Mouse (Mus musculus) kidney, embryonic 16.5 days (tissue): ENCODE data around the gene Ctrl. TPM values are rescaled to one million over a fixed set of nuclear protein-coding genes. Genes with fewer than 3 reads are reported as not detected.

ENCODE experiments used
- ATAC-seq: fragments of 200-750 bp; cut with Nextera tagmentation; 2 replicates; pipeline ENCODE4 v1.8.0; 2017; ENCODE audit warnings: moderate TSS enrichment; ENCODE audit not compliant: low FRiP score, low TSS enrichment
- H3K27ac ChIP-seq: fragments of 300-500 bp; sonication (generic); 2 replicates; pipeline ENCODE4 v1.5.1; 2014; ENCODE audit warnings: low read length
- H3K27me3 ChIP-seq: fragments of 300-500 bp; sonication (generic); 2 replicates; pipeline ENCODE4 v1.6.1; 2014; ENCODE audit warnings: low read length, control low read depth, mixed read lengths; ENCODE audit not compliant: insufficient read depth
- H3K36me3 ChIP-seq: fragments of 300-500 bp; sonication (generic); 2 replicates; pipeline ENCODE4 v1.6.1; 2014; ENCODE audit warnings: low read length, control low read depth, mixed read lengths; ENCODE audit not compliant: insufficient read depth
- H3K4me1 ChIP-seq: fragments of 300-500 bp; sonication (generic); 2 replicates; pipeline ENCODE4 v1.6.1; 2014; ENCODE audit warnings: low read length, control low read depth, mixed read lengths; ENCODE audit not compliant: insufficient read depth
- H3K4me2 ChIP-seq: fragments of 300-500 bp; sonication (generic); replicated peaks from 2 replicates; pipeline ENCODE4 v1.6.1; 2014; ENCODE audit warnings: low read depth, low read length
- H3K4me3 ChIP-seq: fragments of 300-500 bp; sonication (generic); 2 replicates; pipeline ENCODE4 v1.5.1; 2014; ENCODE audit warnings: mild to moderate bottlenecking, low read length
- H3K9ac ChIP-seq: fragments of 300-500 bp; sonication (generic); replicated peaks from 2 replicates; pipeline ENCODE4 v1.6.1; 2014; ENCODE audit warnings: low read length
- H3K9me3 ChIP-seq: fragments of 300-500 bp; sonication (generic); 2 replicates; pipeline ENCODE4 v1.6.1; 2016; ENCODE audit warnings: low read length, control low read depth
- WGBS: fragments of 180-500 bp; shearing (Covaris S2); extraction: QIAGEN DNeasy Blood & Tissue Kit; methylation state at CpG from one replicate; pipeline ENCODE4 v1.1.7; 2014; 5-methylcytosine and 5-hydroxymethylcytosine counted together
- polyA plus RNA-seq: library from polyadenylated mRNA; unstranded; fragments of >200 nt; fragmentation: Nextera tagmentation; extraction: Ambion mirVana; gene quantifications from 2 replicates; pipeline ENCODE4 v1.2.1, GENCODE M21; 2015

The Ctrl gene
- polyA plus RNA-seq, 1 experiment from 2014 or later, result 1.8 TPM

- H3K36me3 ChIP-seq, result no peaks in the 10 kb centered on the region
- H3K4me3 ChIP-seq, result peak overlapping the region; percentile 77
- no peaks in the 10 kb centered on the region for H3K27me3 ChIP-seq
- WGBS, result 1% methylated on average over 38 of the region's 40 CpGs
- H3K27ac ChIP-seq, result peak overlapping the region; percentile 91
- peak overlapping the region; percentile 70 for H3K4me2 ChIP-seq
- ATAC-seq, result peak; percentile 75
- H3K9ac ChIP-seq, result peak overlapping the region; percentile 86
- H3K9me3 ChIP-seq, result no peaks in the 10 kb centered on the region
- H3K4me1 ChIP-seq, result peaks cover 32% of the 10 kb centered on the region
Observed at GRCm38 (mm10) chr8:105965266-105965904, 31.7 kb upstream of the Ctrl start.

DNA sequence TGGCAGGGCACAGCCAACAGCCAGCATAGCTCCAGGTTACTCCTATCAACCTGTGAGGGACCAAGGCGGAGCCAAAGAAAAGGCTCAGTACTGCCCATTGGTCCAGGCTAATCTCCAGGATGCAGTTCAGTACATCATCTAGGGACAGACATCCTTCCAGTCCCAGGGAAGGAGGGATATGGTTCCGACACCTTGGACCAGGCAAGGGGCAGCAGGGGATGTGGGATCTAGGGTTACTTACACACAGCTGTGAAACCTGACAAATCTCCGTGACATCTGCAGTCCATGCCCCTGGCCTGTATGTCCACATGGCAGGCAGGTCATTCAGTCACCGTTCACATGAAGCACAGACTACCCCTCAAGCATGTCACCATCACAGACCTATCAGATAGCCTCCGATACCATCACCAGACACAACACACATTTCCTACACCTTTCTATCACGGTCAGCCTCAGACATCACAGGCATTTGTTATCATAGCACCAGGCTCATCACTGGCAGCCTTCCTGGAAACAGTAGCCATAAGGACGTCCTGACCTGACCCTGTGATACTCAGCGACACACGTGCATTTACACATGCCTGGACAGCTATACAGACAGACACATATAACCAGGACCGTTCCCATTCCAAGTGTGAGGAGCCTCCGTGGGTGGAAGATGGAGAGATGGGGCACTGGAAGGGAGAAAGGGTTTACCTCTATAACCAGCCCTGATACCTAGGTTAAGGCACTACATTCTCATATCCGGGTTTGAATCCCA, 31.0 kb upstream of the Ctrl start:
- no peaks in the 10 kb centered on the region for H3K9me3 ChIP-seq
- H3K4me1 ChIP-seq, result peaks cover 32% of the 10 kb centered on the region
- H3K9ac ChIP-seq, result peak overlapping the region; percentile 86
- no peak overlapping the region for H3K27ac ChIP-seq
- H3K36me3 ChIP-seq, result no peaks in the 10 kb centered on the region
- peak overlapping the region; percentile 70 for H3K4me2 ChIP-seq
- H3K4me3 ChIP-seq, result peak overlapping the region; percentile 77
- no peak for ATAC-seq
- 56% methylated on average over 12 of the region's 12 CpGs for WGBS
- H3K27me3 ChIP-seq, result no peaks in the 10 kb centered on the region

GRCm38 (mm10) chr8:105961536-105961935, 27.9 kb upstream of the Ctrl start:
- Histone ChIP-seq H3K9ac (no peak overlapping the region), H3K27me3 (no peaks in the 10 kb centered on the region), H3K4me2 (no peak overlapping the region), H3K36me3 (peaks cover 7% of the 10 kb centered on the region; the same call in 1 of the 2 replicates), H3K4me1 (peaks cover 25% of the 10 kb centered on the region), H3K4me3 (no peak overlapping the region), H3K9me3 (no peaks in the 10 kb centered on the region), H3K27ac (no peak overlapping the region)
- no peak for ATAC-seq
- WGBS, result 90% methylated on average over 10 of the region's 10 CpGs

- no peak overlapping the region for H3K27ac ChIP-seq
- H3K9me3 ChIP-seq, result no peaks in the 10 kb centered on the region
- no peak overlapping the region for H3K9ac ChIP-seq
- WGBS, result 82% methylated on average over 14 of the region's 14 CpGs
- H3K36me3 ChIP-seq, result peaks cover 7% of the 10 kb centered on the region; the same call in 1 of the 2 replicates
- no peak for ATAC-seq
- H3K4me2 ChIP-seq, result no peak overlapping the region
- no peaks in the 10 kb centered on the region for H3K27me3 ChIP-seq
- H3K4me1 ChIP-seq, result peaks cover 21% of the 10 kb centered on the region
- no peak overlapping the region for H3K4me3 ChIP-seq
Observed at GRCm38 (mm10) chr8:105961101-105961500, 27.4 kb upstream of the Ctrl start.

DNA sequence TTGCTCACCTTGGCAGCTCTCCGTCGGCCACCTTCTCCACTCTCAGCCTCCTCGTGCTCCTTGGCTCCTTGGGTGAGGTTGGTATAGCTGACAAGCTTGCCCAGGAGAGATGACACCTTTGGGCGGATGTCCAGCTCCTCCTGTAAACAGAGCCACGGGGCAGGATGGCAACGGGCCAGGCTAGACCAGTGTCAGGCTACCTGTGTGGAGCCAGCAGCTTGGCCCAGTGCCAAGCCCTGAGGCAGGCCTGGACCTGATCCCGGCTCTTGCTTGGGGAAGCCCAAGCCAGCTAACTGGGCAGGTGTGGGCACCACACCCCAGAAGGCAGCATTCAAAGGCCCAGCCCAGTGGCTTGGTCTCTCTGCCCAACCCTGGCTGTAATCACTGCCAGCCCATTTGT, 25.7 kb upstream of the Ctrl start:
- Histone ChIP-seq H3K4me2 (no peak overlapping the region), H3K4me3 (no peak overlapping the region), H3K9ac (no peak overlapping the region), H3K9me3 (no peaks in the 10 kb centered on the region), H3K27ac (no peak overlapping the region), H3K4me1 (0 out of 2 replicates have a peak, but pooled peaks cover 10% of the 10 kb centered on the region), H3K27me3 (no peaks in the 10 kb centered on the region), H3K36me3 (peaks cover 16% of the 10 kb centered on the region)
- ATAC-seq, result no peak
- WGBS, result 80% methylated on average over 7 of the region's 7 CpGs

GRCm38 (mm10) chr8:105957813-105958212, 24.2 kb upstream of the Ctrl start:
- no peak overlapping the region for H3K27ac ChIP-seq
- 61% methylated on average over 3 of the region's 4 CpGs for WGBS
- no peak overlapping the region for H3K4me3 ChIP-seq
- ATAC-seq, result no peak
- 0 out of 2 replicates have a peak, but pooled peaks cover 2% of the 10 kb centered on the region for H3K4me1 ChIP-seq
- peaks cover 24% of the 10 kb centered on the region for H3K36me3 ChIP-seq
- no peak overlapping the region for H3K4me2 ChIP-seq
- H3K27me3 ChIP-seq, result no peaks in the 10 kb centered on the region
- no peaks in the 10 kb centered on the region for H3K9me3 ChIP-seq
- H3K9ac ChIP-seq, result no peak overlapping the region

DNA sequence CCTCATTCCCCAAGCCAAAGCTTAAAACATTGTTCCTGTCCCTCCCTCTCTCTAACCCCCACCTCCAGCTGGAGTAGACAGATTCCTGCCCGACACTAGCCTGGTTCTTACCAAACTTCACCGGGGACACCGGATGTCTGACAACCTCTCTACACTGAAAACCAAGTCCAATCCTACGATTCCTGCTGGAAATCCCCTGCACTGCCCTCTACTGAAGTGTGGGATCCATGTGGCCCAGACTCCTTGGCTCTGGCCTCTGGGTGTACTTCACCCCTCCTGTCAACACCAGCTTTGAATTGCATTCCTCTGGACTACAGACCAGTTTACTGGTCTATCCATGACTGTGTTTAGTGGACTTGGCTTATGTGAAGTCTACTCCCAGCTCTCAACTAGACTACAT, 22.9 kb upstream of the Ctrl start:
- H3K4me1 ChIP-seq, result peaks cover 1% of the 10 kb centered on the region; the same call in 1 of the 2 replicates
- no peak for ATAC-seq

DNA sequence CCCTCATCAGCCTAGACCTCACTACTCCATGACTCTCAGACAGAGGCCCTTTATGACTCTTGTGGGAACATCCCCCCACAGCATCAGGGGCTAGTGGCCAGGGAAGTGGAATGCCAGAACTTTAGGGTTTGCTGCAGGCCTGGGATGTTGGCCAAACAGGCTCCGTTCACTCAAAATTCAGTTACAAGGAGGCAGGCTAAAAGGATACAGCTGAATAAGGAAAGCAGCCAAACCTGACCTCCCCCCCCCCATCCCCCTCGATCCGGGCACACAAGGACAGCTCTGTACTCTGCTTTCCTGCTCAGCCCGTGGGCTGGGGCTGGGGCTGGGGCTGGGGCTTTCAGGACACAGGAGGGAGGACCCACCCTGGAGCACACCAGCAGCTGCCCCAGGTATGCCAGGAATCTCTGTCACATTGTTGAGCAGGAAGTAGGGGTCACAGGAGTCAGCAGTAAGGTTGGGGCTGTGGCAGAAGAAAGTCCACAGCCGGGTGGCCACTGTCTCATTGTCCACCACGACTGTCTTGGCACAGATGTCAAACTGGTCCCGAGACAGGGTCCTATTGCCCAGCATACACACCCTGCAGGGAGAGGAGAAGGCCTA, 17.5 kb upstream of the Ctrl start:
- H3K9me3 ChIP-seq, result no peaks in the 10 kb centered on the region
- WGBS, result 39% methylated on average over 7 of the region's 7 CpGs
- no peak overlapping the region for H3K4me3 ChIP-seq
- peak; percentile 58; the same call in 1 of the 2 replicates for ATAC-seq
- no peak overlapping the region; the same call in 1 of the 2 replicates for H3K27ac ChIP-seq
- H3K36me3 ChIP-seq, result peaks cover 44% of the 10 kb centered on the region
- peaks cover 12% of the 10 kb centered on the region for H3K4me1 ChIP-seq
- no peaks in the 10 kb centered on the region for H3K27me3 ChIP-seq
- H3K4me2 ChIP-seq, result no peak overlapping the region
- H3K9ac ChIP-seq, result no peak overlapping the region

More for the DNA sequence above, 22.9 kb upstream of the Ctrl start:
- H3K27me3 ChIP-seq, result no peaks in the 10 kb centered on the region
- peaks cover 24% of the 10 kb centered on the region for H3K36me3 ChIP-seq
- WGBS, result 88% methylated on average over 4 of the region's 4 CpGs
- no peak overlapping the region for H3K9ac ChIP-seq
- no peak overlapping the region for H3K27ac ChIP-seq
- H3K4me2 ChIP-seq, result no peak overlapping the region
- H3K4me3 ChIP-seq, result no peak overlapping the region
- H3K9me3 ChIP-seq, result no peaks in the 10 kb centered on the region

DNA sequence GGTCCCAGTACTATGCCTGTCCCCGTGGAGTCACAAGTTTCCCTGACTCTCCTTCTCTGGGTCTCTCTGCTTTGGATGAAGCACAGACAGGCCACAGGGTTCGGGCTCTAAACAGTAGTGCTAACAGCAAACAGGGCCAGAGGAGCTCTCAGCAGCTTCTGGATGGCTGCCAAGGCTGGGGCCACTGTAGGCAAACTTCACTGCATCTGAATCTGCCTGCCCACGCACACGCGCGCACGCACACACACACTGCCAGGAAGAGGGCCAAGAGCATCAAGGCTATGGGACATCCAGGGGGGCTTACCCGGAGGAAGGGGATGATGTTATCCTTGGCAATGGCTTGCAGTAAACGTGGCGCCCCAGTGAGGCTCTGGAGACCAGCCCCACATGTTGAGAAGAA, 15.7 kb upstream of the Ctrl start:
- Histone ChIP-seq H3K4me2 (no peak overlapping the region), H3K9me3 (no peaks in the 10 kb centered on the region), H3K27me3 (no peaks in the 10 kb centered on the region), H3K4me3 (no peak overlapping the region), H3K27ac (no peak overlapping the region), H3K36me3 (peaks cover 49% of the 10 kb centered on the region), H3K9ac (no peak overlapping the region), H3K4me1 (peaks cover 12% of the 10 kb centered on the region)
- WGBS, result 47% methylated on average over 10 of the region's 10 CpGs
- ATAC-seq, result no peak; the same call in 1 of the 2 replicates
